Mouse (Mus musculus): ENCODE results near the gene Rgs3.

- TF ChIP-seq POLR2A (IDR thresholded peaks at IDR 0.05; ENCODE audit: low read depth, low read length) (no peak), CTCF (IDR thresholded peaks at IDR 0.05; ENCODE audit: borderline replicate concordance, insufficient read depth, low read length) (no peak)
These were observed 31.7 kb downstream of the Rgs3 start for GRCm38 (mm10) chr4:62591326-62591725.
